Mouse (Mus musculus) myocyte (in vitro differentiated cells): Measurements from ENCODE around the gene Cyb5b.

Source experiments
- E2F4 ChIP-seq: IDR thresholded peaks from one replicate; pipeline ENCODE4 v1.6.1; 2011; ENCODE audit warnings: mild to moderate bottlenecking, control low read depth, moderate library complexity; ENCODE audit not compliant: insufficient read depth
- MAX ChIP-seq: IDR thresholded peaks from one replicate; pipeline ENCODE4 v1.6.1; 2011; ENCODE audit warnings: low read depth, mild to moderate bottlenecking, control low read depth
- POLR2A ChIP-seq: IDR thresholded peaks from one replicate; pipeline ENCODE4 v1.6.1; 2011; ENCODE audit warnings: low read depth, mild to moderate bottlenecking, control low read depth, moderate library complexity; ENCODE audit not compliant: insufficient read length
- POLR2AphosphoS2 ChIP-seq: IDR thresholded peaks from one replicate; pipeline ENCODE4 v1.6.1; 2011; ENCODE audit warnings: low read depth, control low read depth; ENCODE audit not compliant: insufficient read length
- USF1 ChIP-seq: IDR thresholded peaks from one replicate; pipeline ENCODE4 v1.6.1; 2011; ENCODE audit warnings: low read depth, mild to moderate bottlenecking, control low read depth, moderate library complexity

- TF ChIP-seq POLR2AphosphoS2 = no peak
- TF ChIP-seq USF1 = no peak
- TF ChIP-seq POLR2A = no peak
- no peak for TF ChIP-seq MAX
- no peak for TF ChIP-seq E2F4
Observed at GRCm38 (mm10) chr8:107136003-107136612, 14.3 kb upstream of the Cyb5b start.
